In genomic region chr12:76853378-76854142, GRCm38 (mm10) we compare ENCODE assay signal across 16 mouse cellular contexts. TPM values are rescaled to one million over a fixed set of nuclear protein-coding genes. Genes with fewer than 3 reads are reported as not detected.
DNase-seq lines count a peak whose midpoint lies in the region; ATAC-seq and TF ChIP-seq lines count a peak whose summit lies in the region.
"Had no signal": no experiment of that assay in that cellular context is flagged by ENCODE, and none has a peak within 500 bp of the region (broad histone marks: within the 10 kb centered on the region; RNA-seq: fewer than 3 reads in every experiment).

No protein-coding gene starts in this region.

- ATAC-seq in midbrain, embryonic 16.5 days: no peak
- 0 out of 2 replicates have a peak, but pooled peaks have one; percentile 9 for ATAC-seq in granulocyte monocyte progenitor cell, adult 5-6 weeks (replicated peaks; ENCODE audit: poor library complexity, severe bottlenecking)
- no peak for ATAC-seq in erythroid progenitor cell, adult 5-6 weeks (replicated peaks; ENCODE audit: low FRiP score, poor library complexity, severe bottlenecking)

- H3K36me3 ChIP-seq in midbrain, embryonic 10.5 days: no peaks in the 10 kb centered on the region
- H3K36me3 ChIP-seq in midbrain, embryonic 16.5 days (ENCODE audit: control insufficient read depth, insufficient read depth, low read length): no peaks in the 10 kb centered on the region
- H3K36me3 ChIP-seq in MEL (ENCODE audit: control insufficient read depth in 1 of 2, insufficient read depth in 2 of 2, low read length in 2 of 2): no peaks in the 10 kb centered on the region

- 77% methylated on average over 1 of the region's 1 CpGs for WGBS in midbrain, embryonic 10.5 days
- 92% methylated on average over 1 of the region's 1 CpGs for WGBS in midbrain, embryonic 16.5 days

- peaks cover 2% of the 10 kb centered on the region; the same call in 1 of the 2 replicates for H3K79me2 ChIP-seq in MEL (ENCODE audit: control insufficient read depth, insufficient read depth, low read length, poor library complexity)

- TF ChIP-seq EP300 in MEL (IDR thresholded peaks at IDR 0.05; ENCODE audit: low read depth in 1 of 2, low read length in 2 of 2): no peak

- H3K4me1 ChIP-seq in midbrain, embryonic 10.5 days: peaks cover 17% of the 10 kb centered on the region
- H3K4me1 ChIP-seq in midbrain, embryonic 16.5 days (ENCODE audit: control insufficient read depth, insufficient read depth, low read length): no peaks in the 10 kb centered on the region
- H3K4me1 ChIP-seq in MEL (ENCODE audit: control insufficient read depth in 1 of 2, insufficient read depth in 2 of 2, low read length in 2 of 2): peaks cover 2 to 3% of the 10 kb centered on the region in 2 experiments; a peak in 2 of 4 replicates

- DNase-seq in midbrain, embryonic 10.5 days (ENCODE audit: low spot score): no peak
- peak; percentile 24 for DNase-seq in MEL (ENCODE audit: low read depth, low spot score)
- DNase-seq in thymus, postnatal 4 days: peak; percentile 26
- DNase-seq in adrenal gland, adult 18-20 months (ENCODE audit: low spot score in 2 of 2): no peak
- DNase-seq: adrenal gland, postnatal 36 days; heart, adult 11 months; heart, postnatal 10 days; kidney, postnatal 10 days; layer of hippocampus, adult 9-11 months; lung, postnatal 10 days; right cerebral cortex, postnatal 25 days had no signal

- H3K9me3 ChIP-seq in midbrain, embryonic 10.5 days (replicated peaks): no peaks in the 10 kb centered on the region
- no peaks in the 10 kb centered on the region for H3K9me3 ChIP-seq in midbrain, embryonic 16.5 days (replicated peaks; ENCODE audit: control insufficient read depth, low read length, poor library complexity, severe bottlenecking)
- no peaks in the 10 kb centered on the region for H3K9me3 ChIP-seq in MEL (replicated peaks; ENCODE audit: insufficient read depth, low read length)

- TF ChIP-seq POLR2A in MEL (IDR thresholded peaks at IDR 0.05; ENCODE audit: control insufficient read depth in 1 of 2, insufficient read depth in 1 of 2, low read depth in 1 of 2, low read length in 2 of 2, poor library complexity in 1 of 2): no peak

- no peaks in the 10 kb centered on the region for H3K27me3 ChIP-seq in midbrain, embryonic 10.5 days (ENCODE audit: low read depth, poor library complexity, severe bottlenecking)
- no peaks in the 10 kb centered on the region for H3K27me3 ChIP-seq in midbrain, embryonic 16.5 days (ENCODE audit: control insufficient read depth, insufficient read depth, low read depth, low read length)
- no peaks in the 10 kb centered on the region for H3K27me3 ChIP-seq in MEL (ENCODE audit: control insufficient read depth in 1 of 2, insufficient read depth in 2 of 2, low read length in 2 of 2)
- H3K27me3 ChIP-seq: CH12.LX had no signal

- no peak for TF ChIP-seq RAD21 in MEL (IDR thresholded peaks at IDR 0.05; ENCODE audit: low read depth, low read length)

- H3K4me3 ChIP-seq in midbrain, embryonic 10.5 days: no peak overlapping the region
- no peak overlapping the region for H3K4me3 ChIP-seq in midbrain, embryonic 16.5 days (ENCODE audit: low read depth, low read length)
- no peak overlapping the region for H3K4me3 ChIP-seq in MEL (ENCODE audit: control insufficient read depth in 1 of 2, insufficient read depth in 1 of 2, low read depth in 2 of 2, low read length in 2 of 2)

- H3K27ac ChIP-seq in midbrain, embryonic 10.5 days (replicated peaks): peak overlapping the region; percentile 18; the same call in 1 of the 2 replicates
- H3K27ac ChIP-seq in midbrain, embryonic 16.5 days (ENCODE audit: low read length): no peak overlapping the region
- H3K27ac ChIP-seq in MEL (ENCODE audit: control insufficient read depth, low read depth, low read length): no peak overlapping the region
- H3K27ac ChIP-seq: liver, embryonic 14.5 days had no signal

- no peak overlapping the region for H3K9ac ChIP-seq in midbrain, embryonic 16.5 days (ENCODE audit: low read depth, low read length)
- H3K9ac ChIP-seq in MEL (ENCODE audit: control insufficient read depth, low read depth, low read length, poor library complexity, severe bottlenecking): no peak overlapping the region
- H3K9ac ChIP-seq: liver, embryonic 14.5 days had no signal

- TF ChIP-seq CTCF in MEL (IDR thresholded peaks at IDR 0.05 in 2 of 3, conservative IDR thresholded peaks at IDR 0.05 in 1 of 3; ENCODE audit: control insufficient read depth in 1 of 3, insufficient read depth in 1 of 3, low read depth in 2 of 3, low read length in 3 of 3, poor library complexity in 1 of 3, severe bottlenecking in 1 of 3): no peak

- no peak overlapping the region for H3K4me2 ChIP-seq in midbrain, embryonic 16.5 days (ENCODE audit: low read length)

TF ChIP-seq in MEL, 35 proteins besides CTCF, POLR2A, EP300 and RAD21:
- no peak for TF ChIP-seq E2F4 (IDR thresholded peaks at IDR 0.05; ENCODE audit: borderline replicate concordance, low read depth, low read length)

RNA-seq across cellular contexts. Expression of gene Rab15, which starts 30.9 kb away (rescaled TPM):
- polyA plus RNA-seq in midbrain, embryonic 10.5 days (2016; fragmentation: Nextera tagmentation; extraction: Ambion mirVana): 14.5 and 14.6 TPM in 2 replicates
- 52.1 and 53.8 TPM in 2 replicates for polyA plus RNA-seq in midbrain, embryonic 16.5 days (2015; fragmentation: Nextera tagmentation; extraction: Ambion mirVana)
- total RNA-seq in MEL (2012; rRNA removed): 2.7 and 3.4 TPM in 2 replicates
- polyA plus RNA-seq in MEL (2012; ENCODE audit: insufficient read depth in 1 of 2, insufficient read length in 2 of 2, low read depth in 1 of 2, low replicate concordance in 2 of 2, missing spikeins in 1 of 2): 10 to 100 TPM in 1 of 2 experiments, not detected in 1; 22.7 TPM
- not detected in 2 replicates for total RNA-seq in granulocyte monocyte progenitor cell, adult 5-6 weeks (2014; fragmentation: Nextera tagmentation)
- total RNA-seq in granulocyte monocyte progenitor cell, adult 5-6 weeks (2017): not detected in 2 replicates
- 1 to 10 TPM; 2.3 to 2.5 TPM for total RNA-seq in adrenal gland, adult 18-20 months (2021)
- total RNA-seq in erythroid progenitor cell, adult 5-6 weeks (2015; ENCODE audit: low replicate concordance): 0.36 TPM in 1 of 2 replicates, not detected in the other
- total RNA-seq in erythroid progenitor cell, adult 5-6 weeks (2017; ENCODE audit: low replicate concordance): not detected in 2 replicates

RNA-seq across cellular contexts. Expression of gene Gpx2, which starts 58.2 kb away (rescaled TPM):
- polyA plus RNA-seq in midbrain, embryonic 10.5 days (2016; fragmentation: Nextera tagmentation; extraction: Ambion mirVana): not detected in 2 replicates
- 0.11 TPM in 1 of 2 replicates, not detected in the other for polyA plus RNA-seq in midbrain, embryonic 16.5 days (2015; fragmentation: Nextera tagmentation; extraction: Ambion mirVana)
- total RNA-seq in MEL (2012; rRNA removed): not detected in 2 replicates
- not detected for polyA plus RNA-seq in MEL (2012; ENCODE audit: insufficient read depth in 1 of 2, insufficient read length in 2 of 2, low read depth in 1 of 2, low replicate concordance in 2 of 2, missing spikeins in 1 of 2)
- not detected in 2 replicates for total RNA-seq in granulocyte monocyte progenitor cell, adult 5-6 weeks (2014; fragmentation: Nextera tagmentation)
- total RNA-seq in granulocyte monocyte progenitor cell, adult 5-6 weeks (2017): not detected in 2 replicates
- not detected for total RNA-seq in adrenal gland, adult 18-20 months (2021)
- total RNA-seq in erythroid progenitor cell, adult 5-6 weeks (2015; ENCODE audit: low replicate concordance): 1.3 TPM in 1 of 2 replicates, not detected in the other
- not detected in 2 replicates for total RNA-seq in erythroid progenitor cell, adult 5-6 weeks (2017; ENCODE audit: low replicate concordance)
- total RNA-seq: adrenal gland, postnatal 36 days; CH12.LX; heart, postnatal 10 days had no signal

Comparison
In these comparisons a context has a peak if more than half of its experiments do, and no peak if none do; other contexts are left out.
1. DNase-seq: peak in MEL (single experiment) and thymus, postnatal 4 days (single experiment); none in midbrain, embryonic 10.5 days (single experiment) and adrenal gland, adult 18-20 months (0 of 2).